Mouse (Mus musculus): ENCODE measurements around the gene Tbc1d8. TPM values are rescaled to one million over a fixed set of nuclear protein-coding genes. Genes with fewer than 3 reads are reported as not detected.

Gene Tbc1d8
- polyA plus RNA-seq, 1 experiment, result not detected

DNA sequence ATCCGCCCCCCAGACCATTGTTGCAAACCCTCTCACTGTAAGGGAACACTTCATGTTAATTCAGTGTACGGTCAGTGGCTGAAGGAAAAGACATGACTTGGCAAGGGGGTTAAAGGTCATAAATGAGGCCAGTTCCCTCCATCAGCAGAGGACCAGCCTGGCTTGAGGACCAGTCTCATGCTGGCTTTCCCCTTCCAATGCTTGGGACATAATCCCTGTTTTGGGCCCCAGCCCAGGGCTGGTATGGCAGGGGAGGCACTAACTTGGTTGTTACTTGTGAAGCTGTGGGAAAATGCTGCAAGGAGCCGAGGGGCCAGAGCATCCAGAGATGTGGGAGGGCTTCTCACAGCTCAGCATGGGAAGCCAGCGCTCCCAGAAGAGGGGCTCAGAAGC is 23.8 kb downstream of the Tbc1d8 start:
- H3K27ac ChIP-seq (ENCODE audit: insufficient read depth, low read depth, low read length), result no peak overlapping the region
- H3K4me3 ChIP-seq (ENCODE audit: insufficient read depth, low read depth, low read length), result no peak overlapping the region
- 63% methylated on average over 4 of the region's 4 CpGs for WGBS

DNA sequence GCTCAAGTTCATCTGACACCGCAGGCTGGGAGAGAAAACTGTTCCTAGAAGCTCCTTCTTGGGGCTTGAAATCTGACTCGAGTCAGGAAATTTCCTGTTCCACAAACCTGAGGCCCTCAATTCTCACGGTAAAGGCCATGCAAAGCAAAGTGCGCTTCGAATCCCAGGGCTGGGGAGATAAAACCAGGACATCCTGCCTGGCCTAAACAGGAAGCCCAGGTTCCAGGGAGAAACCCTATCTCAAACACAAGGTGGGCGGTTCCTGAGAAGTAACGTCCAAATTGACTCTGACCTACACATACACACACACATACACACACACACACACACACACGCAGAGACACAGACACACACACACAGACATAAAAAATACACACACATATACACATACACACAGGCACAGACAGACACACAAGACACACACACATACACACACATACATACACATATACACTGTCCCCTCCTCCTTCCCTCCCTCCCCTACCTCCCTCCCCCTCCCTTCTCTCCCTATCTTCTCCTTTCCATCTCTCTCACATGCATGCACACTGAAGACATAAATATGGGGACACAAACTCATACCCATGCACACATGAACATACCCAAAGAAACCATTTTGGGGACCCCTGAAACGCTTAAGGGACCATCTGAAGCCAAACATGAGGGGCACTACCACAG is 24.3 kb downstream of the Tbc1d8 start:
- H3K27ac ChIP-seq (ENCODE audit: insufficient read depth, low read depth, low read length), result no peak overlapping the region
- H3K4me3 ChIP-seq (ENCODE audit: insufficient read depth, low read depth, low read length), result no peak overlapping the region
- TF ChIP-seq CTCF (IDR thresholded peaks at IDR 0.05; ENCODE audit: insufficient read depth, low read depth, low read length), result no peak
- TF ChIP-seq POLR2A (IDR thresholded peaks at IDR 0.05; ENCODE audit: insufficient read depth, low read depth, low read length), result no peak
- WGBS, result 86% methylated on average over 9 of the region's 9 CpGs
- peaks cover 35% of the 10 kb centered on the region for H3K4me1 ChIP-seq (ENCODE audit: control insufficient read depth, insufficient read depth, low read length)

More for the DNA sequence above, 23.8 kb downstream of the Tbc1d8 start:
- peaks cover 30% of the 10 kb centered on the region for H3K4me1 ChIP-seq (ENCODE audit: control insufficient read depth, insufficient read depth, low read length)
- TF ChIP-seq POLR2A (IDR thresholded peaks at IDR 0.05; ENCODE audit: insufficient read depth, low read depth, low read length), result no peak
- TF ChIP-seq CTCF (IDR thresholded peaks at IDR 0.05; ENCODE audit: insufficient read depth, low read depth, low read length), result no peak

- WGBS, result 89% methylated on average over 4 of the region's 4 CpGs
- no peak overlapping the region for H3K27ac ChIP-seq (ENCODE audit: insufficient read depth, low read depth, low read length)
- H3K4me3 ChIP-seq (ENCODE audit: insufficient read depth, low read depth, low read length), result no peak overlapping the region
- no peak for TF ChIP-seq POLR2A (IDR thresholded peaks at IDR 0.05; ENCODE audit: insufficient read depth, low read depth, low read length)
- no peak for TF ChIP-seq CTCF (IDR thresholded peaks at IDR 0.05; ENCODE audit: insufficient read depth, low read depth, low read length)
- peaks cover 42% of the 10 kb centered on the region for H3K4me1 ChIP-seq (ENCODE audit: control insufficient read depth, insufficient read depth, low read length)
These were observed 26.4 kb downstream of the Tbc1d8 start for GRCm38 (mm10) chr1:39452203-39452602.

DNA sequence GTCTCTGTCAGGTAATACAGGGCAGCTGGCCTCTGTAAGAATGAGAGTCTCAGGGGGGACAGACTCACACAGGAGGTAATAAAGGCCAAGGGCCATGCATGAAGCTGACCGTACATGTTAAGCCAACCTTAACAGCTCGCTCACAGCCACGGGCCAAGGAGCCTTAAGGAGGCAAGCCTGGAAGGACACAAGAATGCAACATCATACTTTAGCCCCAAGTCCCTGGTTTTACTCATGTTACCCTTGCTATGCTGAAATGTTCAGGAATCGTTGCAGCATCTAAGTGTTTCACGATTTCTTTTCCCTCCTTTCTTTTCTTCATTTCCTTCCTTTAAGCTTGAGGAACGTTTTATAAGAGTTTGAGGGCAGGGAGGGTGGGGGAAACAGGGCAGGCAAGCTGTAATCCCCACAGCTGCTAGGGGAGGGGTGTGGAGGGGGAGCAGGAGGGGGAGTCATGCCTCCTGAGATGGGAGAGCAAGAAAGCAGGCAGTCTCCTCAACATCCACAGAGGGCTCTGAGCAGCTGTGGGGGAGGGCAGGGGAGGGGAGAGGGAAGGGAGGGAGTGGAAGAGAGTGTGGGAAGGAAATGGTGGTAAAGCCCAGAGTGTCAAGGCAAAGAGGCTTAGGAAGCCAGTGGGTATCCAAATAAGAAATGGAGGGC is 28.4 kb downstream of the Tbc1d8 start:
- H3K27ac ChIP-seq (ENCODE audit: insufficient read depth, low read depth, low read length), result peak overlapping the region; percentile 74; the same call in 1 of the 2 replicates
- H3K4me3 ChIP-seq (ENCODE audit: insufficient read depth, low read depth, low read length), result no peak overlapping the region
- H3K4me1 ChIP-seq (ENCODE audit: control insufficient read depth, insufficient read depth, low read length), result peaks cover 41% of the 10 kb centered on the region
- TF ChIP-seq CTCF (IDR thresholded peaks at IDR 0.05; ENCODE audit: insufficient read depth, low read depth, low read length), result no peak
- no peak for TF ChIP-seq POLR2A (IDR thresholded peaks at IDR 0.05; ENCODE audit: insufficient read depth, low read depth, low read length)
- 46% methylated on average over 6 of the region's 6 CpGs for WGBS

DNA sequence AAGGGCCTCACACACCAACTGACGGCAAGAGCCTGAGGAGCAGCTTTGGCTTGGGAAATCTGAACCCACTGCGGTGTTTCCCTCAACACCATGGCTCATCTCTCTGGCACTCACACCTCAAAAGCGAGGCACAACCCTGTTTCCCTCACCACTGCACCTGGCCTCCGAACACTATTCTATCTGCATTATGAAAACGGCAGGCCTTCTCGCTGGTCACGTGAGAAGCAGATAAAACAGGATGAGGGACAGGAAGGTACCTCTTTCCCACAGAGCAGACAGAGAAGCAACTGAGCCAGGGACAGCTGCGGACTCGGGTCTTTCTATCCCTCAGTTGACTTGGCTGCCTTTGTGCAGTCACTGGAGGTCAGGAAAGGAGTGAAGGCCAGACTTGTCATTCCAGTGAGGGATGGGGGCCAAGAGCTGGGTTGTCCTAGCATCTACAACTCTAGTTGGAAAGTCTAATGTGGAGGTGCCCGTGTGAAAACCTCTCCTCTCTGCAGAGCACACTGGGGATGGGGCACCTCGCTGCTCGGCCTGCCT is 29.2 kb downstream of the Tbc1d8 start:
- Histone ChIP-seq H3K27ac (ENCODE audit: insufficient read depth, low read depth, low read length) (no peak overlapping the region), H3K4me1 (ENCODE audit: control insufficient read depth, insufficient read depth, low read length) (peaks cover 34% of the 10 kb centered on the region), H3K4me3 (ENCODE audit: insufficient read depth, low read depth, low read length) (no peak overlapping the region)
- TF ChIP-seq POLR2A (IDR thresholded peaks at IDR 0.05; ENCODE audit: insufficient read depth, low read depth, low read length) (no peak), CTCF (IDR thresholded peaks at IDR 0.05; ENCODE audit: insufficient read depth, low read depth, low read length) (no peak)
- WGBS, result 92% methylated on average over 12 of the region's 12 CpGs

DNA sequence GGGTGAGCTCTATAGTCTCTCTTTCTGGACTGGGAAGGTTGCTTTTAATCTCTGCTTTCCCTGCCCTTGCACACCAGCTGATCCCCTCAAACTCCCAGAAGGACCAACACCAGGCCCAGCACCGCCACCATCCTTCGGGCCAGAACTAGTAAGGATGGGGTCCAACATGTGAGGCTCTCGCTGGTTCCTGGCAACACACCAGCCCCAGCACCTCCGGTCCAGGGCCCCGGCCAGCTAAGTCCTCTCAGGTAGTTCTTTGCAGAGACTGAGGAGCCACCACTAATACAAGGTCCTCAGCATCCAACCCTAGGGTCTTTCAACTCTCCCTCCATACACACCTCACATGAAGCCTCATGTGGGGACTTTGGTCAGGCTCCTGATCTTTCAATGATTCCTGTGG is 29.7 kb downstream of the Tbc1d8 start:
- TF ChIP-seq CTCF (IDR thresholded peaks at IDR 0.05; ENCODE audit: insufficient read depth, low read depth, low read length) (no peak), POLR2A (IDR thresholded peaks at IDR 0.05; ENCODE audit: insufficient read depth, low read depth, low read length) (no peak)
- Histone ChIP-seq H3K4me3 (ENCODE audit: insufficient read depth, low read depth, low read length) (no peak overlapping the region), H3K4me1 (ENCODE audit: control insufficient read depth, insufficient read depth, low read length) (peaks cover 33% of the 10 kb centered on the region), H3K27ac (ENCODE audit: insufficient read depth, low read depth, low read length) (no peak overlapping the region)
- WGBS, result 95% methylated on average over 5 of the region's 5 CpGs

DNA sequence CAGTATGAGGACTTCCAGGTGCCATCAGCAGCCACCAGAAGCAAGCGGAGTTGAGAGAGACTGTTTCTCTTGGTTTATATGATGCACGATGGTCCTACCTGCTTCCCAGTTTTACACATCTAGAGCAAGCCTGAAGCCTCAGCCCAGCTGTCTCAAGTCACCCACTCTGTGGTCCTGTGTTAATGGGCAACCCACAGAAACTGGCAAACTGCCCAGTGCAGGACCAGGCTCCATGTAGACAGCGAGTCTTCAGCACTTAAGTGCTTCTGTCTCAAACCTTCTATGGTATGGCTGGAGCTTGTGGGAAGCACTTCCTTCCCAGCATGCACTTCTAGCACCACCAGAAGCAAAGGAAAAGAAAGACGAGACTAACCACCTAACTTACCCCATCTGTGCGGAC is 30.3 kb downstream of the Tbc1d8 start:
- 87% methylated on average over 5 of the region's 5 CpGs for WGBS
- TF ChIP-seq POLR2A (IDR thresholded peaks at IDR 0.05; ENCODE audit: insufficient read depth, low read depth, low read length) (no peak), CTCF (IDR thresholded peaks at IDR 0.05; ENCODE audit: insufficient read depth, low read depth, low read length) (no peak)
- Histone ChIP-seq H3K4me3 (ENCODE audit: insufficient read depth, low read depth, low read length) (no peak overlapping the region), H3K4me1 (ENCODE audit: control insufficient read depth, insufficient read depth, low read length) (peaks cover 35% of the 10 kb centered on the region), H3K27ac (ENCODE audit: insufficient read depth, low read depth, low read length) (no peak overlapping the region)

GRCm38 (mm10) chr1:39446178-39446577 is 32.4 kb downstream of the Tbc1d8 start:
- Histone ChIP-seq H3K4me3 (ENCODE audit: insufficient read depth, low read depth, low read length) (no peak overlapping the region), H3K4me1 (ENCODE audit: control insufficient read depth, insufficient read depth, low read length) (peaks cover 50% of the 10 kb centered on the region), H3K27ac (ENCODE audit: insufficient read depth, low read depth, low read length) (no peak overlapping the region)
- WGBS, result 35% methylated on average over 5 of the region's 5 CpGs
- TF ChIP-seq CTCF (IDR thresholded peaks at IDR 0.05; ENCODE audit: insufficient read depth, low read depth, low read length), result no peak
- TF ChIP-seq POLR2A (IDR thresholded peaks at IDR 0.05; ENCODE audit: insufficient read depth, low read depth, low read length), result no peak
